Mouse (Mus musculus) layer of hippocampus, adult 2 months (tissue): ENCODE data around the gene Cebpg. TPM values are rescaled to one million over a fixed set of nuclear protein-coding genes. Genes with fewer than 3 reads are reported as not detected.

Source experiments
- DNase-seq, 2 experiments: peaks; one replicate each; pipeline ENCODE4 v3.0.0; 2022; ENCODE audit warnings: low spot score in 2 of 2
- H3K27ac ChIP-seq: fragments of 200-600 bp; 2 replicates; pipeline ENCODE4 v1.8.1; 2022
- H3K4me3 ChIP-seq: fragments of 200-600 bp; 2 replicates; pipeline ENCODE4 v1.8.1; 2022; ENCODE audit warnings: mild to moderate bottlenecking
- CTCF ChIP-seq: fragments of 200-600 bp; conservative IDR thresholded peaks from 2 replicates; pipeline ENCODE4 v1.8.1; 2022; ENCODE audit warnings: antibody characterized with exemption, mild to moderate bottlenecking, moderate library complexity
- total RNA-seq, 2 experiments: library from RNA; stranded (reverse); gene quantifications; 2 replicates each; pipeline ENCODE4 v1.2.3; 2021

Gene Cebpg
- total RNA-seq, 2 experiments from 2014 or later: 28.0 to 32.8 TPM

- peak overlapping the region; percentile 74; the same call in 1 of the 2 replicates for H3K27ac ChIP-seq
These were observed 13.0 kb downstream of the Cebpg start for GRCm38 (mm10) chr7:35043266-35043817.

DNA sequence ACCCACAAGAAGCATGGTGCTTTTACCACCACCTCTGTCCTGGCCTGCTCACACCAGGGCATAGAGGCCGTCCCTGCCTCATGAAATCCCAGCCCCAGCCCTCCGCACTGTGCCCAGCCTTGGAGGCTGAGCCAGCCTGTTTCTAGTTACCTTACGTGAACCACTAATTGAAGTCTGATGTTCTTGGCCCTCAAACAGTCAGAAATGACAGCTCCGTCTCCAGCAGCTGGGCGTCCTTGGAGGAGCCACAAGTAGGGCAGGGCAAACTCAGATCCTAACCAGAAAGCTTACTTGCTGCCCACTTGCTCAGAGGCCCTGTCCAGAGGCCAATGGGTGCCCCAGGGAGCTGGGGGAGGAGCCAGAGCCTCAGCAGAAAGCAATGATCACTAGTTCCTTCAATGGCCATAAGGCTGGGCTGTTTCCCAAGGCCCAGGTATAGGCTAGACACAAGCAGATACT is 13.6 kb downstream of the Cebpg start:
- peak overlapping the region; percentile 74 for H3K27ac ChIP-seq

More at GRCm38 (mm10) chr7:35043266-35043817, 13.0 kb downstream of the Cebpg start:
- no peak overlapping the region for H3K4me3 ChIP-seq
- TF ChIP-seq CTCF: no peak
- no peak for DNase-seq

DNA sequence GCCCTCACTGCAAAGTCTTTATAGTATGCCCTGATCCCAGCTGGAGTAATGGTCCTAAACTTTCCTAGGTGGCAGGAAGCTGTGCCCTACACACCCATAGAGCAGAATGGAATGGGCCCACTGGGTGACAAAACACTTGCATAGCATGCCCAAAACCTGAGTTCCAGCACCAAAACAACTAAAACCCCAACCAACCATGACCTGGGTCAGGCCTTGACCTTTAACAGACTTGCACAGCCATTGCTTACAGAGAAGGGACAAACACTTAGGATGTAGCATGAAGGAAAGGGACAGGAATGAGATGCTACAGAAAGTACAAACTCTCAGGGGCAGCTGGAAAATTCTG is 14.2 kb downstream of the Cebpg start:
- DNase-seq: no peak
- Histone ChIP-seq H3K4me3 (no peak overlapping the region), H3K27ac (peak overlapping the region; percentile 74)
- TF ChIP-seq CTCF: no peak

More for the DNA sequence above, 13.6 kb downstream of the Cebpg start:
- H3K4me3 ChIP-seq: no peak overlapping the region
- DNase-seq: no peak
- no peak for TF ChIP-seq CTCF

GRCm38 (mm10) chr7:35041286-35042208 is 14.8 kb downstream of the Cebpg start:
- DNase-seq: no peak
- no peak for TF ChIP-seq CTCF
- Histone ChIP-seq H3K4me3 (no peak overlapping the region), H3K27ac (peak overlapping the region; percentile 74; the same call in 1 of the 2 replicates)

GRCm38 (mm10) chr7:35040176-35040972 is 16.0 kb downstream of the Cebpg start:
- no peak for TF ChIP-seq CTCF

GRCm38 (mm10) chr7:35037408-35037807 is 19.0 kb downstream of the Cebpg start:
- TF ChIP-seq CTCF: no peak
- DNase-seq: no peak
- H3K27ac ChIP-seq: no peak overlapping the region
- H3K4me3 ChIP-seq: no peak overlapping the region

More at GRCm38 (mm10) chr7:35040176-35040972, 16.0 kb downstream of the Cebpg start:
- DNase-seq: no peak
- no peak overlapping the region for H3K4me3 ChIP-seq
- H3K27ac ChIP-seq: no peak overlapping the region

GRCm38 (mm10) chr7:35036266-35036731 is 20.1 kb downstream of the Cebpg start:
- DNase-seq: peak in 1 of 2 experiments; percentile 38
- no peak for TF ChIP-seq CTCF
- Histone ChIP-seq H3K27ac (peak overlapping the region; percentile 64; the same call in 1 of the 2 replicates), H3K4me3 (no peak overlapping the region)

DNA sequence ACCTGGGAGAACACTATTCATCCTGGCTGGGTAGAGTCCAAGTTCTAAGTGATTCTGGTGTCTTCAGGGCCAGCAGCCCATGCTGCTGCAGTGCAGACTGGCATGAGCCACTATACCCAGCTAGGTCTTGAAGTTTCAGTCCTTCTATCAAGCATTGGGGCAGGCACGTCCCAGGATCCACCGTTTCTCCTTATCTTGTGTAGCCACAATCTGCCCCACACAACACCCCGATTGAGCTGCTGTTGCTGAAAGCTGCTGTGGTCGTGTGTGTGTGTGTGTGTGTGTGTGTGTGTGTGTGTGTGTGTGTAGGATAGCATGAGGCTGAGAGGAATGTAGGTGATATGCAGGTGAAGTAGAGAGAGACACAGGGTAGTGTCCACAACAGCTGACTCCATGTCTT is 20.8 kb downstream of the Cebpg start:
- Histone ChIP-seq H3K4me3 (no peak overlapping the region), H3K27ac (peak overlapping the region; percentile 64; the same call in 1 of the 2 replicates)
- no peak for DNase-seq
- no peak for TF ChIP-seq CTCF

GRCm38 (mm10) chr7:35035141-35035553 is 21.2 kb downstream of the Cebpg start:
- H3K4me3 ChIP-seq: no peak overlapping the region
- DNase-seq: no peak
- peak overlapping the region; percentile 14; the same call in 1 of the 2 replicates for H3K27ac ChIP-seq
- TF ChIP-seq CTCF: no peak

DNA sequence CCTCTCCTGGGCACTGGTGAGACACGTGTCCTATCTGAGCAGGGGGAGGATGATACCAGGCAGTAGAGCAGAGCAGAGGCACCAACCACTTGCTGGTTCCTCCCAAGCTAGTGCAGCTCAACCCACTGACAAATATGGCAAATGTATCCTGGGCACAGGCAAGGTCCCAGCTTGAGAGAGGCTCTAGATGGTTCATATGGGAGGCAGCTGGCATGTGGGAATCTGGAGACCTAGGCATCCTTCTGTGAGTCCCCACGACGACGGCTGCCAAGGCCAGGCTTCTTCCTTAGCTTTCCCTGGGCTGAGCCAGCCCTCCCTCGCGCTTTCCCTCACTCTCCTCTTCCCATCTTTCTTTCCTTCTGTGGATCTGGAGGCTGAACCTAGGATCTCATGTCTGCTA is 25.8 kb downstream of the Cebpg start:
- TF ChIP-seq CTCF: no peak
- Histone ChIP-seq H3K27ac (peak overlapping the region; percentile 53; the same call in 1 of the 2 replicates), H3K4me3 (no peak overlapping the region)
- DNase-seq: peak in 1 of 2 experiments; percentile 47

DNA sequence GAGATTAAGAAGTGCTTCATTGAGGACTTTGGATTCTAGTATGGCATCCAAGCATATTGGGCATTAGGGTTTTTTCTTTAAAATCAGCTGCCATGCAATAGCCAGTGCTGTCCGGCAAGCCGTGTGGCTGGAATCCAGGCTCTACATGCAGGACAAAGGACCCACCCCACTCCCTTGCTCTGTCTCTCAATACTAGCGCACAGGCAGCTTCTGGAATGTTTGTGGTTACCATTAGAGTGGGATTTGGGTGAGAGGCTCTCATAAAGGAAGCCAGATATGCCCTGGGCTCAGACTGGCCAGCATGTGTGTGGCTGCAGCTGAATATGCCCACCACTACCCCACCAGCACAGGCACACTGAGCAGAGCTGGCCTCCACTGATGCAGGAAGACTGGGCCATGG is 26.7 kb downstream of the Cebpg start:
- TF ChIP-seq CTCF: no peak
- Histone ChIP-seq H3K4me3 (no peak overlapping the region), H3K27ac (no peak overlapping the region)
- DNase-seq: no peak

- Histone ChIP-seq H3K27ac (peak overlapping the region; percentile 72; the same call in 1 of the 2 replicates), H3K4me3 (no peak overlapping the region)
- no peak for TF ChIP-seq CTCF
- DNase-seq: no peak
These were observed 27.1 kb downstream of the Cebpg start for GRCm38 (mm10) chr7:35029228-35029627.

- no peak overlapping the region for H3K4me3 ChIP-seq
- TF ChIP-seq CTCF: no peak
- no peak for DNase-seq
- peak overlapping the region; percentile 72; the same call in 1 of the 2 replicates for H3K27ac ChIP-seq
These were observed 27.8 kb downstream of the Cebpg start for GRCm38 (mm10) chr7:35028559-35028958.
